Mouse (Mus musculus): ENCODE results near the gene Cttnbp2.

- no peak for TF ChIP-seq CTCF (IDR thresholded peaks at IDR 0.05; ENCODE audit: control insufficient read depth, insufficient read depth, insufficient replicate concordance, low read depth, low read length)
- no peak for TF ChIP-seq POLR2A (IDR thresholded peaks at IDR 0.05; ENCODE audit: control insufficient read depth, low read depth, low read length)
These were observed 33.1 kb upstream of the Cttnbp2 start for GRCm38 (mm10) chr6:18547516-18548465.

Measured in testis, adult 2 months (tissue).